Mouse (Mus musculus) heart, embryonic 16.5 days (tissue): ENCODE data around the gene Rbmx. TPM values are rescaled to one million over a fixed set of nuclear protein-coding genes. Genes with fewer than 3 reads are reported as not detected.

Experiments
- ATAC-seq: fragments of 200-750 bp; cut with Nextera tagmentation; replicated peaks from 2 replicates; pipeline ENCODE4 v1.8.0; 2017; ENCODE audit warnings: moderate number of reproducible peaks; ENCODE audit not compliant: insufficient read depth, low FRiP score; ENCODE audit errors: extremely low read depth
- H3K27ac ChIP-seq: fragments of 300-500 bp; sonication (generic); 2 replicates; pipeline ENCODE4 v1.5.1; 2014; ENCODE audit warnings: mild to moderate bottlenecking, low read length, control low read depth, moderate library complexity
- H3K27me3 ChIP-seq: fragments of 300-500 bp; sonication (generic); 2 replicates; pipeline ENCODE4 v1.6.1; 2014; ENCODE audit warnings: low read length, mixed read lengths; ENCODE audit not compliant: control insufficient read depth, insufficient read depth
- H3K36me3 ChIP-seq: fragments of 300-500 bp; sonication (generic); 2 replicates; pipeline ENCODE4 v1.6.1; 2014; ENCODE audit not compliant: control insufficient read depth, insufficient read depth
- H3K4me1 ChIP-seq: fragments of 300-500 bp; sonication (generic); 2 replicates; pipeline ENCODE4 v1.6.1; 2014; ENCODE audit warnings: low read length, mixed read lengths; ENCODE audit not compliant: control insufficient read depth, insufficient read depth
- H3K4me2 ChIP-seq: fragments of 300-500 bp; sonication (generic); 2 replicates; pipeline ENCODE4 v1.6.1; 2014; ENCODE audit warnings: low read depth, mild to moderate bottlenecking, control low read depth, low read length
- H3K4me3 ChIP-seq: fragments of 300-500 bp; sonication (generic); 2 replicates; pipeline ENCODE4 v1.5.1; 2014; ENCODE audit warnings: mild to moderate bottlenecking, control low read depth, low read length
- H3K9ac ChIP-seq: fragments of 300-500 bp; sonication (generic); 2 replicates; pipeline ENCODE4 v1.6.1; 2014; ENCODE audit warnings: low read length, control low read depth
- H3K9me3 ChIP-seq: fragments of 300-500 bp; sonication (generic); replicated peaks from 2 replicates; pipeline ENCODE4 v1.6.1; 2016; ENCODE audit warnings: low read length; ENCODE audit not compliant: control insufficient read depth
- WGBS: fragments of 180-500 bp; shearing (Covaris S2); extraction: QIAGEN DNeasy Blood & Tissue Kit; methylation state at CpG from one replicate; pipeline ENCODE4 v1.1.7; 2014; 5-methylcytosine and 5-hydroxymethylcytosine counted together
- polyA plus RNA-seq: library from polyadenylated mRNA; unstranded; fragments of >200 nt; fragmentation: Nextera tagmentation; extraction: Ambion mirVana; gene quantifications from 2 replicates; pipeline ENCODE4 v1.2.1, GENCODE M21; 2015

Rbmx gene
- polyA plus RNA-seq: 83.0 and 87.3 TPM in 2 replicates

GRCm38 (mm10) chrX:57392367-57393246, at the start of gene Rbmx:
Gene Rbmx (minus strand): TSS chrX:57393036.
- H3K27ac ChIP-seq: peak within 1 kb of the TSS; percentile 97
- H3K27me3 ChIP-seq: no peaks in the 10 kb centered on the region
- H3K9ac ChIP-seq: peak within 1 kb of the TSS; percentile 73
- no peaks in the 10 kb centered on the region for H3K4me1 ChIP-seq
- WGBS: 13% methylated on average over 50 of the region's 50 CpGs
- peak; percentile 91 for ATAC-seq
- no peaks in the 10 kb centered on the region for H3K9me3 ChIP-seq
- peak within 1 kb of the TSS; percentile 58 for H3K4me2 ChIP-seq
- H3K4me3 ChIP-seq: peak within 1 kb of the TSS; percentile 67
- peaks cover 23% of the 10 kb centered on the region for H3K36me3 ChIP-seq

DNA sequence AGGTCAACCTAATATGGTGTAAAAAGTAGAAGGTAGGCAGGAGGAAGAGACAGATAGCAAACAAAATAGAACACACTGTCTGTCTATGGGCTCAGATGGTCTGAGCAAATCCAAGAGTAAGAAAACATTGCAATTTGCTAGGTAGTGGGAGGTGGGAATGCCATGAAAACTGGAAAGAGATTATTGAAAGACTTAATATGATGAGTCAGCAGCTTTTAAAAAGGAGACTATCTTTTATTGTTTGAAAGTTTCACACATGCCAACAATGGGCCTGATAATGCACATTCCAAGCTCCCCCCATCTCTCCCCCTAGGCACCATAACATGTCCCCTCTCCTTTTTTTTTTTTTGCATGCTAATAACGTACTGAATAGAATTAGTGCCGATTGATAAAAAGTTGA, 41.1 kb upstream of the Rbmx start:
- Histone ChIP-seq H3K36me3 (no peaks in the 10 kb centered on the region), H3K27ac (no peak overlapping the region), H3K4me2 (no peak overlapping the region), H3K4me1 (no peaks in the 10 kb centered on the region), H3K9me3 (no peaks in the 10 kb centered on the region), H3K27me3 (no peaks in the 10 kb centered on the region), H3K9ac (no peak overlapping the region), H3K4me3 (no peak overlapping the region)
- no peak for ATAC-seq
- 95% methylated on average over 2 of the region's 2 CpGs for WGBS

- ATAC-seq: no peak
- no peak overlapping the region for H3K4me2 ChIP-seq
- 0% methylated on average over 2 of the region's 2 CpGs for WGBS
Measured at GRCm38 (mm10) chrX:57431610-57432009, 38.8 kb upstream of the Rbmx start.

DNA sequence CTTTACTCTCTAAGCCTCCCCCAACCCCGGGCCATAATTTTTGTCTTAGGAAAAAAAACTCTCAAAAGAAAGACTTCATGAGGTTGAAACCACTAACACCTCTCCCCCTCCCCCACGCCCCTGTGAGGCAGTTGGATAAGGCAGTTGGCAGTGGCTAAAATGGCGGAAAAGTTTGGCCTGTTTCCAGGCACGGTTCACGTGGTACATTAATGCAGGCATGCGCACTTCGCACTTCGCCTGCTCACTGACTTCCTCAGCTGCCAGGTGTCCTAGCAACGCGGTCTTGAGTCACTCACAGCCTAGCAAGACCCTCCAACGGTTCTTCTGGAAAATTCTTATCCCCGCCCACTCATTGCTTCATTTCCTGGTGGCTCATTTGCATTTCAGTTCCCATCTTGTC, 15.9 kb upstream of the Rbmx start, which contains the start of gene Gm364:
Gm364 (plus strand) TSS at position 386 of the 400 bp plus-strand sequence.
- no peak for ATAC-seq
- H3K27me3 ChIP-seq: no peaks in the 10 kb centered on the region
- H3K9ac ChIP-seq: no peak within 1 kb of the TSS
- H3K4me3 ChIP-seq: no peak within 1 kb of the TSS
- WGBS: 87% methylated on average over 12 of the region's 12 CpGs
- H3K4me2 ChIP-seq: no peak within 1 kb of the TSS
- H3K4me1 ChIP-seq: no peaks in the 10 kb centered on the region
- no peak within 1 kb of the TSS for H3K27ac ChIP-seq
- no peaks in the 10 kb centered on the region for H3K36me3 ChIP-seq
- H3K9me3 ChIP-seq: no peaks in the 10 kb centered on the region

More at GRCm38 (mm10) chrX:57431610-57432009, 38.8 kb upstream of the Rbmx start:
- H3K27me3 ChIP-seq: no peaks in the 10 kb centered on the region
- H3K36me3 ChIP-seq: no peaks in the 10 kb centered on the region
- H3K9me3 ChIP-seq: no peaks in the 10 kb centered on the region
- no peaks in the 10 kb centered on the region for H3K4me1 ChIP-seq
- H3K27ac ChIP-seq: no peak overlapping the region
- no peak overlapping the region for H3K4me3 ChIP-seq
- H3K9ac ChIP-seq: no peak overlapping the region

- no peak for ATAC-seq
Measured at GRCm38 (mm10) chrX:57403651-57404050, 10.8 kb upstream of the Rbmx start.

DNA sequence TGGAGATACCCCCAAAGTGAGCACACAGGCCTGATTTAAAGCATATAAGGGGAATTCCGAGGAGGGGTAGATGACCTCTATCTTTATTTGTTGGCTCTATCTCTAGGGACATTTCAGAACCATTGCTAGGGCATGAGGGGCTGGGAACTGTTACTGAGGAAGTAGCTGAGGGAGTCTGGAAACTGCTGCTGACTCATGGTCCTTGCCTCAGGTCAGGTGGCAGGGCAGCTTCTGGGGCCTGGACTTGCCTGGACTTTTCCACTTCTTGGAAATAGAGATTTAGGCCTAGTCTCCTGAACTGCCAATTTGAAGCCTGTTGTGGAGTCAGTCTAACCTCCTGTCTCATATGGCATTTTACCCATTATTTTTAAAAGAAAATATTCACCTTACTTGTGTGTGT, 8.6 kb upstream of the Rbmx start:
- no peaks in the 10 kb centered on the region for H3K27me3 ChIP-seq
- ATAC-seq: no peak
- H3K36me3 ChIP-seq: no peaks in the 10 kb centered on the region
- no peak overlapping the region for H3K9ac ChIP-seq
- no peak overlapping the region for H3K4me2 ChIP-seq
- 68% methylated on average over 1 of the region's 1 CpGs for WGBS
- no peak overlapping the region for H3K27ac ChIP-seq
- no peak overlapping the region for H3K4me3 ChIP-seq
- no peaks in the 10 kb centered on the region for H3K4me1 ChIP-seq
- H3K9me3 ChIP-seq: no peaks in the 10 kb centered on the region

More at GRCm38 (mm10) chrX:57403651-57404050, 10.8 kb upstream of the Rbmx start:
- no peak overlapping the region for H3K27ac ChIP-seq
- H3K27me3 ChIP-seq: no peaks in the 10 kb centered on the region
- H3K9ac ChIP-seq: no peak overlapping the region
- no peaks in the 10 kb centered on the region for H3K9me3 ChIP-seq
- H3K4me2 ChIP-seq: no peak overlapping the region
- H3K4me1 ChIP-seq: no peaks in the 10 kb centered on the region
- H3K4me3 ChIP-seq: no peak overlapping the region
- H3K36me3 ChIP-seq: no peaks in the 10 kb centered on the region

DNA sequence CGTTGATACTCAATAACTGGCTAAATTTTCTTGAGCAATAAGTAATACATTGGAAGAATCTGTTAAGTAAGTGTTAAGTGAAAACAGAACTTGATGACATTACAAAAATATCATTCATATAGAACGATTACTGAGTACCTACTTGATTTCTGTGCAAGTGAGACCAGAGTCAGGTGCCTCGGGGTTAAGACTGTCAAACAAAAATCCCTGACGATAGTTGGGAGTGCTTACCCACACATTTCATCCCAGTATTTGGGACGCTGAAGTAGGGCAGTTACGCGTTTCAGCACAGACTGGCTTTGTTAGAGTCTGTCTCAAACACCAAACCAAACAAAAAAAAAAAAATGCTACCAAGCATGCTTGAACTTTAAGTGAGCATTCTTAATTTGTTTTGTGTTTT, 576 bp upstream of the Rbmx start:
- Histone ChIP-seq H3K36me3 (peaks cover 16% of the 10 kb centered on the region), H3K27me3 (no peaks in the 10 kb centered on the region), H3K4me2 (peak overlapping the region; percentile 58), H3K4me3 (peak overlapping the region; percentile 26), H3K4me1 (no peaks in the 10 kb centered on the region), H3K9ac (peak overlapping the region; percentile 62), H3K27ac (no peak overlapping the region), H3K9me3 (no peaks in the 10 kb centered on the region)
- 23% methylated on average over 7 of the region's 7 CpGs for WGBS
- no peak for ATAC-seq

- H3K9ac ChIP-seq: no peak overlapping the region
Measured at GRCm38 (mm10) chrX:57380915-57381314, 11.9 kb downstream of the Rbmx start.

GRCm38 (mm10) chrX:57378579-57378978, 14.3 kb downstream of the Rbmx start:
- H3K36me3 ChIP-seq: peaks cover 25% of the 10 kb centered on the region
- 80% methylated on average over 3 of the region's 3 CpGs for WGBS

More at GRCm38 (mm10) chrX:57380915-57381314, 11.9 kb downstream of the Rbmx start:
- no peak for ATAC-seq
- Histone ChIP-seq H3K27ac (no peak overlapping the region), H3K4me3 (no peak overlapping the region), H3K9me3 (no peaks in the 10 kb centered on the region), H3K4me2 (no peak overlapping the region), H3K36me3 (peaks cover 36% of the 10 kb centered on the region), H3K4me1 (no peaks in the 10 kb centered on the region), H3K27me3 (no peaks in the 10 kb centered on the region)
- 77% methylated on average over 5 of the region's 5 CpGs for WGBS

More at GRCm38 (mm10) chrX:57378579-57378978, 14.3 kb downstream of the Rbmx start:
- Histone ChIP-seq H3K4me1 (no peaks in the 10 kb centered on the region), H3K4me3 (no peak overlapping the region), H3K27me3 (no peaks in the 10 kb centered on the region), H3K9ac (no peak overlapping the region), H3K27ac (no peak overlapping the region), H3K9me3 (no peaks in the 10 kb centered on the region), H3K4me2 (no peak overlapping the region)
- ATAC-seq: no peak
